Mouse (Mus musculus) adrenal gland, adult 8-10 months (tissue): ENCODE measurements at regions not wholly inside any gene's neighbourhood (a gene's known extent, or its start where the extent isn't known, plus 50 kb on each side); places are given as distances from the start of the nearest gene placed in this dataset.
A peak's percentile ranks its signal among the peaks of the same experiment; 100 is the strongest.

Experiments used
- DNase-seq: peaks from one replicate; pipeline ENCODE4 v3.0.0; 2022

DNA sequence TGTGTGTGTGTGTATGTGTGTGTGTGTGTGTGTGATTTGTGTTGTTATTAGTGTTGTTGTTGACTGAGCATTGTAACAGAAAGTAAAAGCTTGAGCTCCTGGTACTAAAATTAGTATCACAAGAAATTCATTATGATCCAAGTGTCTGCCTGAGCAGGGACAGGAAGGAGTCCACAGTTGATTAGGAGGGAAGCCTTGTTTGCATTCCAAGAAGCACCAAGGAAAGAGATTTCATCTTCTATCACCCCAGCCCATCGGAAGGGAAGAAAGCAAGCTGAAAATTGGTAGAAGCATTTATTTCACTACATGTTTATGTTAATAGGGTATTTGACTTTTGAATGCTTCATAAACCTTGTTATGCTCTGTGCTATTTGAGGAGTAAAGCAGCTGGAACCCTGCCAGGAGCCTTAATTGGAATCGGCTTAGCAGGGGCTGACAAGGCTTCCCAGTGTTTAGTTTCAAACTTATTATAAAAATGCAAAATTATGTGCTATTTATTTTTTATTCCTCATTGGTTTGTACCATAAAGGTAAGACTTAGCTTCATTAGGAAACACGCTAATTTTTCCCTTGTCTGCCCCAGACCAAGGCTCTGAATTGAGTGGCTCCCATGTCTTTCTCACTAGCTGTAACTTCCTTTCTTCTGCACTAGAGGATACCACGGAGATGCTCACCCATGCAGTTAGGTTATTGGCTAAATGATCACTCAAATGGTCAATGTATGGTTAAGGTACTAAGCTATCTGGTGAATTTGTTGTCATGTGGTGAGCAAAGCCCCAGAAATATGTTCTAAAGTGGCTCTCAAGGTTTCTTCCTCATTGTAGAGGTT is 318.6 kb downstream of the Serpinb8 start:
- DNase-seq = no peak

DNA sequence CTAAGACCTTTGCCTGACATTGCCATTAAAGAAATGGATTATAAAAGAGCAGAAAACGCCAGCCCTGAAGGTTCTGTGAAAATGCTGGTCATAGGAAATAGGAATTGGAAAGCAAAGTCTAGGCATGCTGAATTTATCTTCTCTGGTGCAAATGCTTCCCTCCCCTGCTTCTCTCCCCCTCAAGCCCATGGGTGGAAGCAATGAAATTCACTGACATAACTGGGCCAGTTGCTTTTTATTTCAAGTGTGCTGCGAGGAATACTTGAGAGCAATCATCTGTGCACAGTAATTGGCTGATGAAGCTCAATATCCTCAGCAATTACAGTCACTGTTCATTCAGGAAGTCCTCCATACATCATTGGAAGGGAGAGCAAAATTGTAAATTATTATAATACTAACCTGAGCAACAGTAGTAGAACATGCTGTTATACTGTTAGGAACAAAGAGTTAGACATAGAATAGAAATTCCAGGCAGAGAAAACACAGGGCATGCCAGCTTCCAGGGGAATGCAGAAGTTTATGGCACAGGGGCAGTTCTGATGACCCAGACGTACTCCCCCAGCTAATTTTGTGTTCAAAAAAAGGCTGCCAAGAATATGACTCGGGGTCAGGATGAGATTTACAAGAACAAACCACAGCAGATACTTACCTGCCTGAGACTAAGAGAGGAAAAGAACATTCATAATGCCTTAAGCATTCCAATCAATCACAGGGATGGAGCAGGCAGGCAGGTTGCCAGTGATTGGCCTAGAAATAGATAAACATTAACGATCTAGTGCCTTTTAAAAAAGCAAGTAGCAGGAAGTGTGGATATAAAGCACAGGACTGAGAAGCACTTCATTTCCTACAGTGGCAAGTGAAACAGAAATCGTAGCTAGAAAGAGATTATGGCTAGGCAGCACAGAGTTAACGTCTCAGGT is 325.1 kb downstream of the Serpinb8 start:
- no peak for DNase-seq

DNA sequence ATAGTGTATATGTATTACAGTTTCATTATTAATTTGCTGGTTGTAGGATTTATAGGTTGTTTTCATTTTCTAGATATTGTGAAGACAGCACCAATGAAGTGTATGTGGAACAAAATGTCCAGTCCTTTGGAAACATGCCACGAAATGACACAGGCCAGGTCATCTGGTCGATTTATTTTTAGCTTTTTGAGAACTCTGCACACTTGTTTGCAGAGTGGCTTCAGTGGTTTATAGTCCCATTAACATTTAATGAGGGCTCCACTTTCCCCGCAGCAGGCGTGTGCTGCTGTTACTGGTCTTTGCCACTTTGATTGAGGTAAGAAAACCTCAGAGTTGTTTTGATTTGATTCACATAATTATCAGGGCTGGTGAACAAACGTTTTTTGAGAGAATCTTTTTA is 327.2 kb downstream of the Serpinb8 start:
- DNase-seq = no peak

DNA sequence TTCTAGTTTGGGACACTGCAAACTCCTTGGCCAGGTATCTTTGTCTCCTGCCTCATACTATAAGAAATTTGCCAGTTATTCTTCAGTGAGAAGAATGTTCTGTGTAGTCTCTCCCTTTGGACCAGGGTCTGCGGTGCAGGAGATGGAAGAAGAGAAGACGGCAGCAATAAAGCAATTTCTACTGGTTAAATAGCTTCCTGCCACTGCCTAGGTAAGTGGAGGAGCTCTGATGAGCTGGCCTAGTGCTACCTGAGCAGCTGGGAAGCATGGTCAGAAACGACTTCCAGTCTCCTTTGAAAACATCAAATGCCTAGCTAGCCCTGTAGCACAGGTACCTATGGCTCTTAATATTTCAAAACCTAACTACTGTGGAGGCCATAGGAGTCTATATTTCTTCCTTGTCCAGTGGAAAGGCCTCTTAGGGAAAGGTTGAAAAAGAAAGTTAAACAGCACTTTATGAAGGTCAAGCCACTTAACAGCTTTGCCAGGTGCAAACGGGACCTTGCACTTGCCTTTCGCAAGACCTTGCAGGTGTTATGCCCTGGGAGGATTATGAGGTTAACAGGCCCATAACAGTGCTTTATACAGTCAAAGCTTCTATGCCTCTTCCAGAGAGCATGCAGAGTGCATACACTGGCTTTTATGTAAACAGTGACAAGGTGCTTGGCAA is 351.9 kb downstream of the Serpinb8 start:
- no peak for DNase-seq

DNA sequence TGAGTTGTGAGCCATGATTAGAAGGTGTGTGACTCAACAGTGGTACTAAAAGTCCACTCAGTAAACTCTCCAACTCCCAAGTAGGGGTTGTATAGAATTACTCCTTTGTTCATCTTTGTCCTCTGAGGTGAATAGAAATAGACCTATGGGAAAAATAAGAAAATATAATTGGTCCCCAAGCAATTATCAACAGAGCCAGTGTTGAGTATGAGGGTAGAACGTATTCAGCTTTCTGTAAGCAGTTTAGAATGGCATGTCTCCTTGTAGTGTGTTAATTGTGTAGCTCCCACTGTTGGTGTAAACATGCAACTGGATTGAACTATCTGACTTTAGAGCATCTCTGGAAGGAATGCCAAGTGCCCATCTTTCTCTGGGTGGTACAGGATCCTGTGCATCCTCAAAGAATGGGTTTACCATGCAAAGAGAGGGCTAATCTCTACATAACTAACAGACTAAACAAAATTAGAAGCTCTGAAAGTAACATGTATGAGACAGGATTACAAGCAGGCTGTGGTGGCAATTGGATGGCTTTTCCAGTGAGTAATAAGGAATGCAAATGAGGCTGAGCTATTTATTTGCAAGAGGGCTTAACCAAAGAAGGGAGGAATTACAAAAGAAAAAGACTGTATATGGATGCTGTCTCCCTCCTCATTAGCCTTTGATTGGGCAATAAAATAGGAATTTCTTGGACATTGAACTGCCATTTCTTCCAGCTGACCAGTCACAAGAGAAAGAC is 356.6 kb downstream of the Serpinb8 start:
- DNase-seq = no peak

DNA sequence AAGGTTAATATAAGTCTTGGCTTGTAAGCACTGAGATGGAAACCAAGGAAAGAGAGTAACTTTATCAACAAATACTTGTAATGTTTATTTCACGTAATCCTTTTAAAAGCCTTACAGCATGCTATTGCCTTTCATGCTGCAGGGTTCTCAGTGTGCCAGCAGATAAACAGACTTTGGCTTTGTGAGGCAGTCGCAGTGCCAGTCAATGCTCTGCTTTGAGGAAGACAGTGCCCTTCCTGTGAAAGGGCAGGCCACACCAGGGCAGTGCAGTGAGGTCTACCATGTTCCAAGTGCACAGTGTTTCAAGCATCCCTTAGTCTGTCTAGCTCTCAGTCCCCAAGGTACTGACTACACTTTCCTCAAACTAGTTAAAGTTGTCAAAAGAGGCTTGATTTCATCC is 360.6 kb downstream of the Serpinb8 start:
- no peak for DNase-seq

DNA sequence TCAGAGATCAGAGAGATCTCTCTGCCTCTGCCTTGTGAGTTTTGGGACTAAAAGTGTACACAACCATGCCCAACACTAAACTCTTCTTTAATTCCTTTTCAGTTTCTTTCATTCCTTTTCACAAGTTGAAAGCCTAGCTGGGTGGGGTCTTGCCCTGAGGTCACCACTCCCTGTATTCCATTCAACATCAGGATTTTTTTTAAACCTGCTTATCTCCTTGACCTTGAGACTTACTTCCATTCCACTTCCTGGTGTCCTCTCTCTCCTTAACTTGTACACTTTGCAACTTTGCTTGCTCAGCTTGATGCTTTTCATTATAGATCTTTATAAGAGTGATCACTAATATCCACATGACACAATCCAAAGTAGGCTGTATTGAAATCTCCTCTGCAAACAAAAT is 371.2 kb downstream of the Serpinb8 start:
- DNase-seq = no peak

DNA sequence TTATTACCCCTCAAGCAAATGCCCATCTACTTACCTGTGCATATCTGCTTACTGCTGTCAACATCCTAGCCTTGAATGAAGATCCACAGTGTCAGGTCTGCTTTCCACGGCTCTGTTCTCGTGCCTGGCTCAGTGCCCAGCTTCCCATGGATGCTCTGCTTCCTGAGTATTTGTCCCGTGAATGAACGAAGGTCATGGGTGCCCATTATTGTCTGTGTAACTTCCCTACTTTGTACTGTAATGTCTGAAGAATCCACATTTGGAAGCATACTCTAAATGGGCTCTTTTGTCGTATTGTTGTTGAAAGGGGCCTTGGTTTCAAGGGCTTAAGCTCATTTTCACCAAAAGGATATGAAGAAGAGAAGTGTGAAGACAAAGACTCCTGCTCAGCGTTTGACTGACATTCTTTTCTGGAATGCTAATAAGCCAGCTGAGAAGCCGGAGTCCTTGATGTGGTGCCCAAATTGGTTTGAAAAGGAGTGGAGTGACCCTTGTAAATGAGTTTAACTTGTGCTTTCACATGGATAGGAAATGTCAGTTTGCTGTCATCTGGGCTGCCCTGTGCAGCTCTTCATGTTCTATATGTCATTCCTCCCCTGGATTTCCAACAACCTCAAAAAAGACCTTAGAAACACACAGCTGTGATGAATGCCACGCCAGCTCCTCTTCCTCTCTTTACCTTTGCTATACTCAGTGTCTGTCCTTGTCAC is 386.0 kb downstream of the Serpinb8 start:
- no peak for DNase-seq

DNA sequence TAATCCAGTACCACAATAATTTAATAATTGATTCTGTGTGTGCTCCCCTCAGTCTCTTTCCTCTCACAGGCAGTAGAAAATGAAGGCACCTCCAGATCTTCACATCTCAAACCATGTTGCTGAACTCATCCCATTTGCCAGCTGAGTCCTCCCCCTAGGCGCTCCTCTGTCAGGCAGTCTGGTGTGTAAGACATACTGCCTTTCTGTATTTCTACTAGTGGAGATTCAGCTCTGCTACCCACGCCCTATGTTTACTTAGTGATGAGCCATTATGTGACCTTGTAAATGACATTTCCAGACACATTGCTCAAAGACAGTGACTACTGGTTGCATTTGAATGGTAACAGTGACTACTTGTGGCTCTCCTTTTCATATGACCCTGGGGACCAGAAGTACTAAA is 387.9 kb downstream of the Serpinb8 start:
- peak; percentile 34 for DNase-seq

DNA sequence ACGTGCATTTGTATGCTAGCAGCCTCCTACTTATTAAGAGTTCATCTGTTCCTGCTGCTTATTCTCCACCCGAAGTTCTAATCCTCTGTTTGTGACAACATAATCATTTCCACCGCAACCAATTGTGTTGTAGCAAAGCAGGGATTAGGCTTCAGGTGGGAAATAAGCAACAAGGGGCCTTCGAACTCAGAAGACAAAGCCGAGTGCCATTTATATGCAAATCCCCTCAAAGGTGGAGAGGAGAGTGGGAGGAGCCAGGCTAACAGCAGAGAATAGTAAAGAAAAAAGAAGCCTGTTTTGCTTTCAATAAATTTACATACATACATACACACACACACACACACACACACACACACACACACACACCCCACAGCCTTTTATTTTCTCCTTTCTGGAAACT is 388.6 kb downstream of the Serpinb8 start:
- no peak for DNase-seq

DNA sequence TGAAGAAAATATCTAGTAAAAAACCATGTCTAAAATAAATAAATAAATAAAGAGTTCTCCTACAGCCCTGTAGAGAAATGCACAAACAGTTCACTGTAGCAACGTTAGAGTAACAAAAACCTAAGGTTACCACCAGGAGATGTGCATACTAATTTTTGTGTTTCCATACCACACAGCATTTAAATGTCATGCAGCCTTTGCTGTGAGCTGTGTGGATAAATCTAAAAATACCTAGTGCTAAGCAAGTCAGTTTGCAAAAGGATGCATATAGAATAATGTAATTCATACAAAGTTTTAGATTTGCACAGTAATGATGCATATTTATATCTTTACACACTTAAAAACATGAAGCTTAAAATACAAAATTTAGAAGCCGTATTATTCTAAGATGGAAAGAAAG is 395.8 kb downstream of the Serpinb8 start:
- DNase-seq = no peak

DNA sequence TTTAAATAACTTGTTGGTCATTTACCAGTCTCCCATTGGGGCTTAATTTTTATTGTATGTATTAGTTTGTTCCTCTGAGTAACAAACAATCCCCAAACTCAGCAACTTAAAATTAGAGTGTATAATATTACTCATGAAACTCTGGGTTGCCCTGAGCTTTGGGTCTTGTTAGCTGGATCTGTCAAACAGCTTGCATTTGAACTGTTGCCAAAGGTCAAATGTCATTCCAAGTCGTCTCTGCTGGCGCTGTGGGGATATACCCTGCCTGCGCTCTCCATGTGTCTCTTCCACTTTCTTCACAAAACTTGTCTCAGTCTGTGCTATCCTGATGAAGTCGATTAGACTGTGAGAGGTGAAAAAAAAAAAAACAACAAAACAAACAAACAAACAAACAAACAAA is 398.3 kb downstream of the Serpinb8 start:
- DNase-seq = no peak

DNA sequence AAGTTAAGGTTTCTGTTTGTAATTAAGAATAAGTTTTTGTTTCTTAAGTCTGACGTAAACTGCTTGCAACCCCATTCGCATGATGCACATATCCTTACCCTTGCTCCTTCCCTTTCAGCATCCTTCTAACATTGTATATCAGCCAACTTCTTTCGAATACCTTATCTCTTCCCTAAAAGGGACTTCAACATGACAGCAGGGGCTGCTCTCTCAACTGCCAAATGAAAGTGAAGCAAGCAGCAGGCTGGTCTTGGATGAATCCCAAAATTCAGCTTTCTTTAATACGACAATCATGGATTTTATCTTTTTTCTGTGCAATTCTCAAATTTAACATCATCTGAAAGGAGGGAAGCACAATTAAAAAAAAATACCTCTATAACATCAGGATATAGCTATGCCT is 403.2 kb downstream of the Serpinb8 start:
- no peak for DNase-seq

DNA sequence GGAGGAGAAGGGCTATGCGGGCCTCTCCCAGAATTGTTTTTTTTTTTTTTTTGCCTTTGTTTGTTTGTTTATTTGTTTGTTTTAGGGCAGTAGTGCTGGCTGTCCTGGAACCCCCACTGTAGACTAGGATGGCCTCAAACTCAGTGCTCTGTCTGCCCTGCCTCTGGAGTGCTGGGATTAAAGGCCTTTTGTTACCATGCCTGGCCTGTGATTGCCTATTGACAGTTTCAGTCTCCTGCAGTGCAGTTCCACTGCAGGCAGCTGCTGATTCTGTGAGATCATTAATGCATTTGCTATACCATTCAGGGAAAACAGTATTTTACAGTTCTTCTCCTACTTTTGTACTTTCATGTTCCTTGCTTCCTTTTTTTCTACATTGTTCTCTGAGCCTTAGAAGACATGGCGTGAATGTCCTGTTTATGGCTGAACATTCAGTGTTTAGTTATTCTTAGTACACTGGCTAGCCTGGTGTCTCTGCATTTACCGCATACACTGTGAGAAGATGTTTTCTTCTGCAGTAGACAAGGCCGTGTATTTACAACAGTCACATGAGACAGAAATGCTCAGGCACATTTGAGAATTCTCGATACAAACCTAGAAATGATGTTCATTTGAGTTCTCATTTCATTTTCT is 434.0 kb downstream of the Serpinb8 start:
- no peak for DNase-seq

DNA sequence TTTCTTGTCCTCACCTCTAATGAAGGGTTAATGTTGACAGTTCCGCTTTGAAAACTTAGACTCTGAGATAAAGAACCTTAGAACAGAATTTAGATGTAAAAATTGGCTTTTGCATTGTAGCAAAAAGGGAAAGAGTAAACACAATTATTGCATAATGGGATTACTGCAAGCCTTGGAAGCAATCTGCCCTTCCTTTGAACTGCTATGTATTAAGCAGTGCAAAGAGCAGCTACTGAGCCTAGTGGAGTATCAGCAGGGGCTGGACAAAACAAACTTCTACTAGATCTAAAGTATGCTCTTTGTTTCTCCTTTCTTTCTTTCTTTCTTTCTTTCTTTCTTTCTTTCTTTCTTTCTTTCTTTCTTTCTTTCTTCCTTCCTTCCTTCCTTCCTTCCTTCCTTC is 434.9 kb downstream of the Serpinb8 start:
- no peak for DNase-seq

DNA sequence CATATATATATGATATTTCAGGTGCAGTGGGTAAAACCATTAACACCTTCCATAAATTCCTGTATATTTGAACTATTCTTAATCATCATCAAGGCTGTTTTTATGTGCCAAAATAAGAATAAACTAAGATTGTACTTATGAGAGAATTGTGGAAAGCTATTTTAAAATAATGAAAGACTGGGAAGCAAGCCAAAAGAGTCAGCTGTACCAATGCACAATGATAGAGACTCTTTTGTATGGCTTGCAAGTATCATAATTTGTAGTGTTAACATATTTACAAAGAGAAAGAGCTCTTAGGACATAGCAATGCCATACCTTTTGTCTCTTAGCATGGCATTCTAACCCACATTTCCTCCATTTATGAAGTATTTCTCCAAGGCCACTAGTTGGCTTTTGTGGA is 436.7 kb downstream of the Serpinb8 start:
- no peak for DNase-seq

DNA sequence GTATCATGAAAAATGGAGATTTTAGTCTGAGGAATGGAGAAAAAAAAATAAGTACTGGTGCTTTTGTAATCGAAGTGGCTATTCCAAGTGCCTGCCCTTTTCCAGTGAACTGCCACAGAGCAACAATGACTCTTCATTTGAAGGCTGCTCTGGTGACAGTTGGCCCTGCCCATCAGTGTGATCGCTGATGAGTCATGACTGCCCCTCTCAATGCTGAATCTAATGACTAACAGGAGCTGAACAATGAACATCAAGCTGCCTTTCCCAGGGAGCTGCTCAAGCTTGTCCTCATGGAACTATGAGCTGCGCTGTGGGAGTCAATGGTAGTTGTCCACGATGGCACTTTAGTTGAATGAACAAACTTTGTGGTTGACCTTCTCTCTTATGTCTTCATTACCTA is 456.4 kb downstream of the Serpinb8 start:
- DNase-seq = peak; percentile 51

DNA sequence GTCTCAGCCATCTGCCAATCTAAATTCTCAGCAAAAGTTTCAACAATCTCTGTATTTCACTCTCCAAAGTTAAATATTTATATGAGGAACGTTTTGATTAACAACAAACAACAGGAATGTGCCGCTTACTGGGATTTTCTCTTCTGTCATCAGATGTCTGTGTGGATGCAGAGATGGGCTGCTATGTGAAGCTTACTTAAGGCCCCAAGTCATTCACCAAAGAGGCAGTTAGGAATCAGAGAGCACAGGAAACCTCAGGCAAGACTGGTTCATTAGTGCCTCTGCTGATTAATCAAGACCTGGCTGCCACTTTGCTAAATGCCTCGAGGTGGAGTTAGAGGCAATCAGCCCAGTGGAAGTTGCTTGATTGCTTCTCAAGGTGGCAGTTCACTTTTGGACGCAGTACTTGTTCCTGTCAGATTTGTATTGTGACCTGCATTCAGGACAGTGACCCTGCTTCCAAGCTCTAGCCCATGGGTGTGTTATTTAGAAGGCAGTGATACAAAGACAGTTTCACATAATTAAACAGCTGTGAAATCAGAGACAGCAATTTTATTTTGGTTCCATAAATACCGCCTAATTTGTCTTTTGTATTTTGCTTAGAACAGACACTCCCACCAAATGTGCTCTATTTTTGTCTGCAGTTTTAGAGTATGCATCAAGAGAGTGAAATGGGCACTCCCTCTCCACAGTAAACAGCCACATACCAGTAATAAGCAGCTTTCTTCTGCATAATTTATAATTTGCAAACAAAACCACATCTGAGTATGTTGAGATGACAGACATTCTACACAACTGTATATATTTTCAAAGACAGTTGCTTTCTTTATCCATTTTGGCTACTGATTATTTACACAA is 457.3 kb downstream of the Serpinb8 start:
- DNase-seq = no peak

DNA sequence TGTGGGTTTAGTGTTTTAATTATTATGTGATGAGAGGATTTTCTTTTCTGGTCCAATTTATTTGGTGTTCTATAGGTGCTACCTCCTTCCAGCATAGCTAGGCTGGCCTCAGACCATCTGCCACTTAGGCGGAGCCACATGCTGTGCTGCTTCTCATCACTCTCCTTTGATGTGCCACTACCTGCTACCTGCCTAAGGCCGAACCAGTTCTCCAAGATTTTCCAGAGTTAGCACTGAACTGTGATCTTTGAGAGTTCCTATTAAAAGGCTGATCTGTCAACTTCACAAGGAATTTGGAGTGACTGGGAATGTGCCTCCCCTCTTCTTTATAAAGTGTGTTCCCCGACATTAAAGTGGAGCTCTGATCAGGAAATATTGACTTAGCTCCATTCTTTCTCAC is 504.8 kb downstream of the Serpinb8 start:
- DNase-seq = no peak

DNA sequence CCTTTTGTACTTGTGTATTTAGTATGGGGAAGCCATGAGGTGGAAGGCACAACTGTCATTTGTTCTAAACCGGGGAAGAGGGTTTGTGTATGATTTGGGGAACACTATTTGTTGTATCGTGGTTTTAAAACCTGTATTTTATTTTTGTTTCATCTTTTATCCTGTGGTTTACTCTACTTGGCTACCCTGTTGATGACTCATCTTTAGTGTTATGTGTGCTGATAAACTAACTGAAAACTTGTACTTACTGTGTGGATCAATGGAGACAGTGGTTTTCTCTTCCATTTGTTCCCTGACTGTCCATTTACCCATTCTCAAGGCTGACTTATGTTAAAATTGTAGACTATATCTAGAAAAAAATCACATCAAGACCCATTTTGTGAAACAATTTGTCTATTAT is 512.8 kb downstream of the Serpinb8 start:
- DNase-seq = no peak
